Mouse (Mus musculus): Measurements from ENCODE around the gene Cttnbp2.
"Not testable (repeated sequence)": the region's sequence is repeated elsewhere in the genome, so short reads cannot be mapped to it uniquely, and the experiment has no call there.

Cttnbp2 gene

GRCm38 (mm10) chr6:18415961-18416360 lies 98.7 kb downstream of the Cttnbp2 start:
- DNase-seq (ENCODE audit: low spot score): no peak

- no peak for DNase-seq (ENCODE audit: low spot score)
Observed at GRCm38 (mm10) chr6:18411505-18412225, 103.0 kb downstream of the Cttnbp2 start.

- DNase-seq (ENCODE audit: low spot score): no peak
Observed at GRCm38 (mm10) chr6:18408445-18408844, 106.2 kb downstream of the Cttnbp2 start.

GRCm38 (mm10) chr6:18401066-18401674 lies 113.5 kb downstream of the Cttnbp2 start:
- peak; percentile 13 for DNase-seq (ENCODE audit: low spot score)

GRCm38 (mm10) chr6:18381380-18381779 lies 133.3 kb downstream of the Cttnbp2 start:
- no peak for DNase-seq (ENCODE audit: low spot score)

GRCm38 (mm10) chr6:18380300-18381202 lies 134.1 kb downstream of the Cttnbp2 start:
- DNase-seq (ENCODE audit: low spot score): no peak

GRCm38 (mm10) chr6:18377755-18378154 lies 136.9 kb downstream of the Cttnbp2 start:
- DNase-seq (ENCODE audit: low spot score): not testable (repeated sequence)

GRCm38 (mm10) chr6:18374744-18375143 lies 139.9 kb downstream of the Cttnbp2 start:
- DNase-seq (ENCODE audit: low spot score): no peak

GRCm38 (mm10) chr6:18373652-18374051 lies 141.0 kb downstream of the Cttnbp2 start:
- no peak for DNase-seq (ENCODE audit: low spot score)

GRCm38 (mm10) chr6:18372447-18373228 lies 142.0 kb downstream of the Cttnbp2 start:
- DNase-seq (ENCODE audit: low spot score): peak; percentile 77

GRCm38 (mm10) chr6:18369723-18370122 lies 144.9 kb downstream of the Cttnbp2 start:
- no peak for DNase-seq (ENCODE audit: low spot score)

GRCm38 (mm10) chr6:18369054-18369453 lies 145.6 kb downstream of the Cttnbp2 start:
- no peak for DNase-seq (ENCODE audit: low spot score)

- DNase-seq (ENCODE audit: low spot score): no peak
Observed at GRCm38 (mm10) chr6:18362232-18362631, 152.4 kb downstream of the Cttnbp2 start.

GRCm38 (mm10) chr6:18360955-18361354 lies 153.7 kb downstream of the Cttnbp2 start:
- no peak for DNase-seq (ENCODE audit: low spot score)

GRCm38 (mm10) chr6:18360154-18360553 lies 154.5 kb downstream of the Cttnbp2 start:
- DNase-seq (ENCODE audit: low spot score): no peak

GRCm38 (mm10) chr6:18349153-18349858 lies 165.3 kb downstream of the Cttnbp2 start:
- DNase-seq (ENCODE audit: low spot score): no peak

GRCm38 (mm10) chr6:18344272-18344671 lies 170.4 kb downstream of the Cttnbp2 start:
- DNase-seq (ENCODE audit: low spot score): no peak

GRCm38 (mm10) chr6:18338307-18338706 lies 176.3 kb downstream of the Cttnbp2 start:
- no peak for DNase-seq (ENCODE audit: low spot score)

- DNase-seq (ENCODE audit: low spot score): no peak
Observed at GRCm38 (mm10) chr6:18335393-18335792, 179.2 kb downstream of the Cttnbp2 start.

GRCm38 (mm10) chr6:18322950-18323349 lies 191.7 kb downstream of the Cttnbp2 start:
- no peak for DNase-seq (ENCODE audit: low spot score)

Data from retina, embryonic 14.5 days (tissue).